Mouse (Mus musculus) MEL (cell line): ENCODE measurements at regions not wholly inside any gene's neighbourhood (a gene's known extent, or its start where the extent isn't known, plus 50 kb on each side); places are given as distances from the start of the nearest gene placed in this dataset.

Source experiments
- BHLHE40 ChIP-seq: IDR thresholded peaks from 2 replicates; pipeline ENCODE4 v1.6.1; 2012; ENCODE audit warnings: low read depth, mild to moderate bottlenecking, inconsistent platforms, low read length, improper control_type of control experiment, borderline replicate concordance
- CTCF ChIP-seq, 3 experiments: IDR thresholded peaks in 2 of 3; conservative IDR thresholded peaks in 1 of 3; 2 replicates each; pipeline ENCODE4 v1.5.1; 2011 to 2012; ENCODE audit warnings: low read length in 3 of 3, low read depth in 2 of 3, mild to moderate bottlenecking in 2 of 3, improper control_type of control experiment in 1 of 3, inconsistent platforms in 1 of 3, mixed read lengths in 1 of 3, moderate library complexity in 1 of 3; ENCODE audit not compliant: control insufficient read depth in 1 of 3, insufficient read depth in 1 of 3, poor library complexity in 1 of 3, severe bottlenecking in 1 of 3
- TAL1 ChIP-seq: IDR thresholded peaks from 2 replicates; pipeline ENCODE4 v1.6.1; 2012; ENCODE audit warnings: mild to moderate bottlenecking, inconsistent platforms, low read length, moderate library complexity, mixed read lengths
- ZMIZ1 ChIP-seq: IDR thresholded peaks from 2 replicates; pipeline ENCODE4 v1.6.1; 2012; ENCODE audit warnings: low read depth, mild to moderate bottlenecking, inconsistent platforms, low read length, improper control_type of control experiment, moderate library complexity

DNA sequence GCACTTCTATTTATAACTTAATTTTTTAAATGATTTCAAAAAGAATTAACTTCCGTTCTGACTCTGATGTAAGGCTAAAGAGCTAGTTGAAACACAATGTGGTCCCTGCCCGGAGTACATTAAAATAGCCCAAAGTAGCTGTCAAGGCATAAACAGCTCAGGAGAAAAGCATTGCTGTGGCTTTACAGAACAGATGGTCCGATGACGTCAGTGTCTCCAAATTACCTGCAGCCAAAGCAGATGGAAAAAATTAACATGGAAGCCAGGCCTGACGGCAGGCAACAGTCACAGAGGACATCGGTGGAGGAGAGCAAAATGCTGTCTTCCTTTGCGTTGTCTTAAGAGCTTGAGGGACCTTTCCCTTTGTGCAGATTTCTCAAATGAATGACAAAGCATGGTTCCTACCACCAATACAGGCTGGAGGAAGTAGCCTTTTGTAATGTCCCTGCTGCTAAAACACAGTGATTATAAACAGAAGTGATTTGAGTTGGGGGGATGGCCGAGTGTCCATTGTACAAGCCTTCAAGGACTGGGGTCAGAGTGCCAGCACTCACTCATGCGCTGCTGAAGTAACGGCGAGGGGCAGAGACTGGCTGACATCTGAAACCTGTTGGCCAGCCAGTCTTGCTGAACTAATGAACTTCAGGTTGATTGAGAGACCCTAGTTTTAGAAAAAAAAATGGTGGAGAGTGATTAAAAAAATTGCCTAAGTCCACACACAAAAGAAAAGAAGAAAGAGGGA lies 101.8 kb upstream of the Plcl2 start:
- TF ChIP-seq CTCF (IDR thresholded peaks at IDR 0.05 in 2 of 3, conservative IDR thresholded peaks at IDR 0.05 in 1 of 3; ENCODE audit: control insufficient read depth in 1 of 3, insufficient read depth in 1 of 3, low read depth in 2 of 3, low read length in 3 of 3, poor library complexity in 1 of 3, severe bottlenecking in 1 of 3) (no peak), TAL1 (no peak), BHLHE40 (no peak), ZMIZ1 (no peak)
